Mouse (Mus musculus) small intestine, adult 2 months (tissue): Measurements from ENCODE around the gene Dst.

Experiments used
- CTCF ChIP-seq: fragments of 200-500 bp; IDR thresholded peaks from 2 replicates; pipeline ENCODE4 v1.5.1; 2012; ENCODE audit warnings: low read depth, mild to moderate bottlenecking, control low read depth, inconsistent platforms, low read length, moderate library complexity, mixed read lengths; ENCODE audit not compliant: insufficient replicate concordance, insufficient read length; ENCODE audit errors: extremely low read depth
- POLR2A ChIP-seq: fragments of 200-500 bp; IDR thresholded peaks from 2 replicates; pipeline ENCODE4 v1.6.1; 2012; ENCODE audit warnings: low read depth, mild to moderate bottlenecking, control low read depth, inconsistent platforms, low read length, moderate library complexity

DNA sequence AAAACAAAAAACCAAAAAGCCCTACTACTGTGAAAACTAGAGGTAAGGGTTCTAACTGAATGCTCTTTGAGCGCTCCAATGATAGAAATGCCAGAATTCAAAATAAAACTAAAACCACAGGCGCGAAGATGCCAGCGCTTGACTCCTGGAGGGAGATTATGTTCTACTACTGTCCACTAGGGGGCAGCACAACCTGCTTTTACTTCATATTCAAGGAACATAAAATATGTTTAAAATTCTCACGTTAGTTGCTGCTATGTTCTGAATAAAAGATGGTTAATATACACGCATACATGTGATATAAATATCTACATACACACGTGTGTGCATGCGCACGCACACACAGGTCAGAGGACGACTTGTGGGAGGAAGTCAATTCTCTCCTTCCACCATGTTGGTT lies 15.2 kb upstream of the Dst start:
- TF ChIP-seq CTCF (peak; percentile 49; the same call in 1 of the 2 replicates), POLR2A (no peak)
